ENCODE assay signal across 8 mouse cellular contexts in genomic region chr2:30725186-30725585, GRCm38 (mm10).
A peak's percentile ranks its signal among the peaks of the same experiment; 100 is the strongest.
DNase-seq lines count a peak whose midpoint lies in the region; ATAC-seq and TF ChIP-seq lines count a peak whose summit lies in the region.

No protein-coding gene starts in this region.

- peak; percentile 36 for DNase-seq in adrenal gland, adult 2 months
- no peak for DNase-seq in adrenal gland, adult 18-20 months (ENCODE audit: low spot score in 2 of 2)
- peak; percentile 44 for DNase-seq in urinary bladder, postnatal 14 days (ENCODE audit: low spot score)
- no peak for DNase-seq in urinary bladder, adult 2 months (ENCODE audit: low spot score)
- no peak for DNase-seq in stomach, postnatal 0 days (ENCODE audit: low spot score)
- no peak for DNase-seq in ovary, postnatal 14 days (ENCODE audit: low spot score)
- no peak for DNase-seq in lung, postnatal 10 days

- peak overlapping the region; percentile 51 for H3K4me2 ChIP-seq in limb, embryonic 12.5 days
- peak overlapping the region; percentile 52 for H3K4me2 ChIP-seq in stomach, postnatal 0 days (replicated peaks; ENCODE audit: low read depth)

- peak overlapping the region; percentile 21; the same call in 1 of the 2 replicates for H3K4me3 ChIP-seq in limb, embryonic 12.5 days (replicated peaks)
- no peak overlapping the region for H3K4me3 ChIP-seq in stomach, postnatal 0 days (ENCODE audit: low read depth, low read length)

- no peak for TF ChIP-seq EP300 in stomach, postnatal 0 days (optimal IDR thresholded peaks at IDR 0.05)

- no peaks in the 10 kb centered on the region; the same call in 1 of the 2 replicates for H3K27me3 ChIP-seq in limb, embryonic 12.5 days
- no peaks in the 10 kb centered on the region for H3K27me3 ChIP-seq in stomach, postnatal 0 days (ENCODE audit: control insufficient read depth, insufficient read depth, low read length)

- ATAC-seq in limb, embryonic 12.5 days (ENCODE audit: insufficient number of reproducible peaks, insufficient read depth, low FRiP score, low TSS enrichment, low read depth) = no peak
- no peak for ATAC-seq in stomach, postnatal 0 days (ENCODE audit: low FRiP score, low TSS enrichment)

- H3K27ac ChIP-seq in limb, embryonic 12.5 days = peak overlapping the region; percentile 72; the same call in 1 of the 2 replicates
- peak overlapping the region; percentile 35; the same call in 1 of the 2 replicates for H3K27ac ChIP-seq in stomach, postnatal 0 days (replicated peaks)

- H3K9me3 ChIP-seq in limb, embryonic 12.5 days = no peaks in the 10 kb centered on the region
- no peaks in the 10 kb centered on the region for H3K9me3 ChIP-seq in stomach, postnatal 0 days (ENCODE audit: control insufficient read depth, low read length)

- peaks cover 60% of the 10 kb centered on the region for H3K4me1 ChIP-seq in limb, embryonic 12.5 days (replicated peaks)
- peaks cover 21% of the 10 kb centered on the region for H3K4me1 ChIP-seq in stomach, postnatal 0 days (replicated peaks; ENCODE audit: control insufficient read depth, insufficient read depth)

- WGBS in limb, embryonic 12.5 days = 40% methylated on average over 10 of the region's 10 CpGs
- 59% methylated on average over 10 of the region's 10 CpGs for WGBS in stomach, postnatal 0 days

- TF ChIP-seq CTCF in stomach, postnatal 0 days (IDR thresholded peaks at IDR 0.05; ENCODE audit: low read depth) = no peak

- peak overlapping the region; percentile 46; the same call in 1 of the 2 replicates for H3K9ac ChIP-seq in limb, embryonic 12.5 days (replicated peaks)
- H3K9ac ChIP-seq in stomach, postnatal 0 days (ENCODE audit: low read length) = peak overlapping the region; percentile 61; the same call in 1 of the 2 replicates

- no peaks in the 10 kb centered on the region for H3K36me3 ChIP-seq in limb, embryonic 12.5 days
- H3K36me3 ChIP-seq in stomach, postnatal 0 days (ENCODE audit: control insufficient read depth, insufficient read depth, low read length) = no peaks in the 10 kb centered on the region

Comparison
In these comparisons a context has a peak if more than half of its experiments do, and no peak if none do; other contexts are left out.
1. DNase-seq: peak in adrenal gland, adult 2 months (single experiment) and urinary bladder, postnatal 14 days (single experiment); none in adrenal gland, adult 18-20 months (0 of 2), urinary bladder, adult 2 months (single experiment), stomach, postnatal 0 days (single experiment), ovary, postnatal 14 days (single experiment) and lung, postnatal 10 days (single experiment).